Mouse (Mus musculus): ENCODE measurements around the gene Crisp3.

GRCm38 (mm10) chr17:40208540-40208939 lies 33.5 kb downstream of the Crisp3 start, which contains the start of gene Pgk2:
- TF ChIP-seq CTCF (IDR thresholded peaks at IDR 0.05; ENCODE audit: borderline replicate concordance, insufficient read depth, low read depth, low read length): no peak
- TF ChIP-seq POLR2A (IDR thresholded peaks at IDR 0.05; ENCODE audit: borderline replicate concordance, insufficient read depth, low read length): no peak
